Mouse (Mus musculus) right cerebral cortex, adult 2 months (tissue): ENCODE data around the gene Asb10.

ENCODE experiments used
- DNase-seq, 2 experiments: peaks; one replicate each; pipeline ENCODE4 v3.0.0; 2021 to 2022; ENCODE audit warnings: low spot score in 2 of 2

The Asb10 gene

DNA sequence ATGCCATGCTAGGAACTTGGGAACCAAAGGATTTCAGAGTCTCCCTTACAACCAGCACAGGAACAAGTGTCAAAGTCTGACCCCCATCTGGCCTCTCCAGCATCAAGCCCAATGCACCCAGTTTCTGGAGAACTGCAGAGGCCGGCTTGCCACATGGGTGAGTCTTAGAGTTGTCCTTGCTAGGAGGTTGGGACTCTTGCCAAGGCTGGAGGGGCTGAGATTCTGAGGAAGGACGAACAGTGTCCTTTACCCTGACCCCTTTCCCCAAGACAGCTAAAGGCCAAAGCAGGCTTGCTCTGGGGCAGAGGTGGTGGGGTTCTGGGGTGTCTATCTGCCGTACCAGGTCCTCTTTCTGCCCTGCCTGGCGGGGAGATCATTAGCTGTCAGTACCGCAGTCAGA is 4.3 kb downstream of the Asb10 start:
- DNase-seq: no peak

DNA sequence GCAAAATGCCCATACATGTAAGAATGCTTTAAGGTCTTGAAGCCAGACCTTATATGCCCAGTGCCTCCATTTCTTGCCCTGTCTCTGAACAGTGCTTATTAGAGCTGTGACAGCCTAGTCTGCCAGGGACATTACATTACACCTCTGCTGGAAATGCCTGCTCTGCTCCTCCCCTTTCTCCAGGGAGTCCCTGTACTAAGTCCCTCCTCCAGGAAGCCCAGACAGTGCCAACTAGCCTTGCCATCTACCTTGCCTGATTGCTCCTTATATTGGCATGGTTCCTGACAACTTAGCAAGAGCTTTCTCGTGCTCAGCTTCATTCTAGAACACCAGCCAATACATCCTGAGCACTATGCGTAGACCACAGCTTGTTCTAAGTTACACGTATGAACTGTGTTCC is 5.0 kb downstream of the Asb10 start:
- no peak for DNase-seq

DNA sequence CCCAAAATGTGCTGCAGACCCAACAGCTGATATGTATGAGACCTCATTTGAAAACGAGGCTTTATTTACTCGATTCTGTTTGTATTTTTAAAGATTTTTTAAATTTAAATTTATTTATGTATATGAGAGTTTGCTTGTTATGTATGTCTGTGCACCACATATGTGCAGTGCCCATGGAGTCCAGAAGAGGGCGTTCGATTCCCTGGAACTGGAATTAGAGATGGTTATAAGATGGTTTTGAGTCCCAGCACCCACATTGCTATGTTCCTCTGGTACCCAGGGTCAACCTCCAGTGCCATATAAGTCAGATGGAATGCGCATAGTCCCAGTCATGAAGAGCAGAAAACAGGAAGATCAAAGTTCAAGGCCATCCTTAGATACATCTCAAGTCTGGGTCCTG is 6.5 kb downstream of the Asb10 start:
- DNase-seq: no peak

DNA sequence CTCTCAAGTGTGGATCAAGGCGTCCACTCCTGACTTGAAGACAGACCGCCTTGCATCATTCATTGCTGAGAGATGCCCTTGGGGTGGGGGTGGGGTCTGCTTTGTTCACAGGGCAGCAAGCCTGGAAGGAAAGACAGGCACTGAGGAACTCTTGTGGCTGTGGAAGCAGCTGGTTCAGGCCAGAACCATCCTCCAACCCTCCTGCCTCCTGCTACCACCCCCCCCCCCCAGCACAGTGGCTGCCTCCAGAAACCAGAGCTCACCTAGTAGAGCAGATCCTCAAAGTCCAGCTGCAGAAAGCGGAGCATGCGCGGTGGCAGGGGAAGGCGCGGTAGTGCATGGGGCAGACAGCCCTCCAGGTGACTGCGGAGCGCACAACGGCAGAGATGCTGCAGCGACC is 7.4 kb downstream of the Asb10 start:
- no peak for DNase-seq

DNA sequence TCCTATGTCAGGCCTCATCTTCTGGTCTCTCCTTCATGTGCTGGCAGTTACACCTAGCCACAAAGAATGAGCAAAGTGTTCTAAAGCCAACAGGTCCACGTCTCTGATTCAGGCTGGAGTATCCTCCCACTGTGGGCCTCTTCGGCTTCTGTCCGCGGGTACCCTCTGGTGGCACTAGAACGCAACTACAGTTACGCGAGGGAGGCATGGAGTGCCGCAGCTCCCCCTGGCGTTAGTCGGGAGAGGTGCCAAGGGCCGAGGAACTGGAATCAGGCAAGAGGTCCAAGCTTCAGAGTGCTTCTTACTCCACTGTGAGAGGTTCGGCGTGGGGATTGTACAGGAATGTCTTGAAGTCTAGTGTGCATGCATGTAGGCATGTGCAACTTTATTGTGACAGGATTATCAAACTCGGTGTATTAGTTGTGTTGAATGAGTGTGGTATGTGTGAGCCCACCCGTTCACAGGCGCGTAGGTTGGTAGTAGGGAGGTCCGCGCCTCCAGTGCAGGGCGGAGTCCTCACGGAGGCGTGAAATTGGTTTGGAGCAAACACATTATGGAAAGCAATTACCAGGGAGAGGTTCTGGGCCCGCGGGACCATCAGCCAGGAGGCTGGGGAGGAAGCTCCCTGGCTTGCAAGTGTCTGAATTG is 10.6 kb downstream of the Asb10 start:
- peak; percentile 95 to 97 for DNase-seq

DNA sequence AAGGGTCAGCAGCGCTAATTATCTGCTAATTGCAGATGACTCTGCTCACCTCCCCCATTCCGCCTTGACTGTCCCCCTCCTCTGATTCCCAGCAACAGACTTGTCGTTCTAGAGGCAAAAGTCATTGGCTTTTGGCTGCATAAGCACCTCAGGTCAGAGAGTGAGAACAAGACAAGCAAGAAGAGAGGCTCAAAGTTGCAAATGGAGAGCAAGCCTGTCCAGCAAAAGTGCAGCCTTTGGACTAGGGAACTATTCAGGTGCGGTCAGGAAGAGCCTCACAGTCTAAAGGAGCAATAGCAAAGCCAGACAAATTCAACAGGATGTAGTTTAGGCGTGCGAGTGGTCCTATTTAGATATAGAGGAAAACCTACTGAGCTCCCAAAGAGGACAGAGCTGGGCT is 13.0 kb downstream of the Asb10 start:
- DNase-seq: no peak

DNA sequence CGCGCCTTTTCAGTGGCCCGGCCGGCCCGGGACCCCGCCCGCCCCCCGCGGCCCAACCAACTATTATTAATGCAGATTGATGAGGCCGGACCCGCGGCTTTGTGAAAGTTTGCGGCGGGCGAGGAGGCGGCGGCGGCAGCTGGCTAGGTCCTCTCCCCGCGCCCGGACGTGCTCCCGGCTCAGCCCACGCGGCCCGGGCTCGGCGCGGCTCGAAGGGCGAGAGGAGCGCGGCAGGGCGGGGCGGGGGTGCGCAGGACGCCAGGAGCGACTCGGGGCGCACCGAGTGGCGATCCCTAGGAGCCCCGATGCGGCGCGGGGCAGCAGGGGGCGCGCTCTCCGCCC is 13.9 kb downstream of the Asb10 start, which contains the start of gene Gbx1:
Gbx1 (minus strand) TSS at position 314 of the 342 bp plus-strand sequence.
- DNase-seq: no peak

DNA sequence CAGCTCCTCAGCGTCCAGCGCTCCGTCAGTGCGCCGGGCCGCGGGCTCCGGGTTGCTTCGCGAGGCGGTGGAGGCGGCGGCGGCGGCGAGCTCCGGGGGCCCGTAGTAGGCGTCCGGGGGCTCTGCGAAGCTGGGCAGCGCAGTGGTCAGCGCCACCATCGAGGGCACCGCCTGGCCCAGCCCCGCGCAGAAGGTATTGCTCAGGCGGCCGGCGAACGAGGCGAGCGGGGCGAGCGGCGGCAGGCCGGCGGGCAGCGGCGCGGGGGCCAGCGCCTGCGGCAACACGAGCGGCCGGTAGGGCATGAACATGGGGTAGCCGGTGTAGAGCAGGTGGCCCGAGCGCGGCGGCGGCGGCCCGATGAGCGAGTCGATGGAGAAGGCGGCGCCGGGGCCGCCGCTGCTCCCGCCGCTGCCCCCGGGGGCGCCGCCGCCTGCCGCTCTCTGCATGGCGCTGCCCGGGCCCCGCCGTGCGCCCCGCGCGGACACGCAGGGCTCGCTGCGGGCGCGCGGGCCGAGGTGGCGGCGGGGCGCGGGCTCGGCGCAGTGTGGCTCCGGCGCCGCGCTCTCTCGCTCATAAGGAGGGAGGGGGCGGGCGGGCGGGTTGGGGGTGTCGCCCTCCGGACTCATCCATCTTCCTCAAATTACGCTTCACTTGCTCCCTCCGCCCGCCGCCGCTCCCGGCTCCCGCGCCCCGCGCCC is 14.4 kb downstream of the Asb10 start:
- DNase-seq: no peak

DNA sequence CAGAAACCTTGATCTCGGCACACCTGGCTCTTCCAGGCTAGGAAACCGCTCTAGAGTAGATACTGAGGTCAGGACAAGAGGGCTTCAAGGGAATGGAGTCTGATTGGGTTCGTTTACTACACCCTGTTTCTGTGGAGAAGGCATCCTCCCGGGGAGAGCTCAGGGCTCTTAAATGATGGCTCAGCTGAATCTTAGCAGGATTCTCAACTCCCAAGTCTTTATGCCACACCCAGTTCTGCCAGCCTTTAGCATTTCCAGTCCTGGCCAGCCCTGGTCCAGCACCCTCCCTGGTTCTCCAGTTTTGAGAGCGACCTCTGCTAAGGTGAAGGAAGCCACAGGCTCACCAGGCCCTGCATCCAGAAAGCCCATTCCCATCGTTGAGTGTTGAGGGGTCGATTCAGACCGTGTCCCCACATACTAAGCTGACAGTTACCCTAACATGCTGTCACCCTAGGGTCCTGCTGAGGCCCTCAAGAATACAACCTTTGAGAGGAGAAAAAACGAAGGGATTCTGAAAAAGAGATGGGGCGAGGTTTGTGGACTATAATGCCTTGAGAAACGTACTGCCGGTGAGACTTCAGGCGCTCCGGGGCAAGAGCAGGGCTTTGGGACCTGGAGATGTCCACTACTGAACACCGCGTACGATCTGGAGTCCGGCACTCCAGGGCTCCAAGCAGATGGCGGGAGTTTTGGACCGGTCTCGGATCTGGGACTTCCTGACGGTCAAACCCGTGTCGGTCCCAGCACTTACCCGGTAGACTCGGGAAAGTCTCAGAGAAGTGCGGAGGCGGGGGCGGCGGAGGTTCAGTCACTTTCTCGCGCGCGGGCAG is 15.2 kb downstream of the Asb10 start:
- no peak for DNase-seq

DNA sequence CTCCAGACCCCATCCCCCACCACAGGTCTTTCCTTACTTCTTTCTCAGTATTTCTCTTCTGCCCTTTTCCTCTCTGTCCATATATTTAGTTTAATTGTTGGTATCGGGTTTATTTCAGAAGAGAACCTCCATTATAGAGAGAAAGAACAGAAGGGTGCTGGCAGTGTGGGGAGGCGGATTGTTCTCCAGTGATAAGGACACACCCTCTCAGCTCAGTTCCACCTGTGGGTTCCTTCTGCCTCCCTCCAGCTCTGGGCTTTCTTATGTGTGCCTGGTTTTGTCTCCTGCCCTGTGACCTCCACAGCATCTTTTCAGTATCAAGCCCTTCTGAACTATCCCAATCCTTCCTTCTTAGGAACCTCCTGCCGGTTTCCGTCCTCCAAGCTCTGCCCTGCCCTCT is 16.3 kb downstream of the Asb10 start:
- no peak for DNase-seq

DNA sequence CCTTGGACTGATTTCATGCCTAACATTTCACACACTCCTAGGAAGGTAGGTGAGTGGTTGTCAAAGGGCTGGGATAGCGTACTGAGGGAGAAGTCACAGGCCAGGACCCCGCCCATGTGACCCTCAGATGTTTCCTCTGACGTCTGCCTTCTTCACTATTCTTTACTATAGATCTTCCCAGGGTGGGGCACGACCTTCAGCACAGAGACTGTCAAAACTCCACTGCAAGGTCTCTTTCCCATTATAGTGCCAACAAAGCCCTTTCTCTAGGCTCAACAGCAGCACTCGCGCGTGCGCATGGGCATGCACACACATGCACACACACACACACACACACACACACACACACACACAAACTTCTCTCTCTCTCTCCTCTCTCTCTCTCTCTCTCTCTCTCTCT is 17.0 kb downstream of the Asb10 start:
- no peak for DNase-seq

DNA sequence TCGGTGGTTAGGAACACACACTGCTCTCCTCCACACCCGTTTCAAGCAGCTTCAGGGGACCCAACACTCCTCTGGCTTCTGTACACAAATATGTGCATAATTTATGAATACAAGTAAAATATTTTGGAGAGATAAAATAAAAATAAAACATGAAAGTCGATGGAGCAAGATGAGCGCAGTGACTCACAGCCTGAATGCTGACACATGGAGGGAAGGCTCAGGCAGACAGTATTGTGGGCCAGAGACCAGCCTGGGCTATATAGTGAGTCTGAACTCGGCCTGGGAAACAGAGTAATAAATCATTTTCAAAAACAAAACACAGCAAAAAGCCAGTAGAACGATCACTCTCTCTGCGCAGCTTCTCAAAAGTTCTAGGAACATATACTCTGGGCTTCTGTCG is 19.4 kb downstream of the Asb10 start:
- DNase-seq: no peak

DNA sequence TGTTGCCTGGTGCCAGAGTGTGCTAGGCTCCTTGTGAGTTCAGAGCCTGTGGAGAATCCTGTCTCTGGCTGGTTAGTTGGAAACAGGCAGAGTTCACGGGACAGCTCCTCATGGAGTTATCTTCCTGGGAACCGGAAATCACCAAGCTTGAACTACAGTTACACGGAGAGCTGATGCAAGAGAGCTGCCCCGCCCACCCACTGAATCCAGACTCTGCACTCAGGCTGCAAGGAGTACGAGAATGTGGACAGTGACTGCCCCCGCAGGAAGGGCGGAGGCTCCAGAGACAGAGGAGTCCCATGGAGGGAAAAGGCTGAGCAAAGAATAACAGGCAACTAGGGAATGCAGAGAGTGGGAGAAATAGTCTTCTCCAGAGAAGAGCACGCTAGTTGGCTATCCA is 28.5 kb downstream of the Asb10 start:
- no peak for DNase-seq

DNA sequence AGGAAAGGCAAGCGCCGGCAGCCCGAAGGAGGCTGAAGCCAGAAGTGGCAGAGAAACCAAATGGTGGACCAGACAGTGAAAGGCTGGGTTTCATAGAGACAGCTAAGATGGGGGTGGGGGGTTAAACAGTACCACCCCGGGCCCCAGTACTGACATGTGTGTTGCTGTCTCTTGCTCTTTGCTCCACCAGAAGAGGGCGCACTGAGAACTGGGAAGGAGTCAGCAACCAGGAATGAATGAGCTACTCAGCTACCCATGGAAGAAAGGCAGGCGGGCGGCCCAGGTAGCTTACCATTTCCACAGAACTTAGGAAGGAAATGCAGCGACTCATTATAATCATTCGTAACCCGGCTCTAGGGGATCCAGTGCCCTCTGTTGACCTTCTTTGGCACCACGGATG is 30.1 kb downstream of the Asb10 start:
- DNase-seq: peak in 1 of 2 experiments; percentile 60

DNA sequence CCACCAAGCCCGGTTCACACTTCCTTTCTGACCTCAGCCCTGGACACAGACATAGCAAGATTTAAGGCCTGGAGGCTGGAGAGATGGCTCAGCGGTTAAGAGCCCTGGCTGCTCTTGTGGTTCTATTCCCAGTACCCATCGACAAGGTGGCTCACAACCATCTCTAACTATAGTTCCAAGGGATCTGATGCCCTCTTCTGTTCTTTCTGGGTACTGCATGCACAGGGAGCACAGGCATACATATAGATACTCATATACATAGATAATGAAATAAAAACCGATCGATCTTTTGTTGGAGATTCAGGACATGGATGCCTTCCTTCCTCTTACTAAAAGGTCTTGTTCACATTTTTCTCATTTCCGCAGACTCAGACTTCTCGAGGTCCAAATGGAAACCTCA is 32.4 kb downstream of the Asb10 start:
- DNase-seq: no peak

DNA sequence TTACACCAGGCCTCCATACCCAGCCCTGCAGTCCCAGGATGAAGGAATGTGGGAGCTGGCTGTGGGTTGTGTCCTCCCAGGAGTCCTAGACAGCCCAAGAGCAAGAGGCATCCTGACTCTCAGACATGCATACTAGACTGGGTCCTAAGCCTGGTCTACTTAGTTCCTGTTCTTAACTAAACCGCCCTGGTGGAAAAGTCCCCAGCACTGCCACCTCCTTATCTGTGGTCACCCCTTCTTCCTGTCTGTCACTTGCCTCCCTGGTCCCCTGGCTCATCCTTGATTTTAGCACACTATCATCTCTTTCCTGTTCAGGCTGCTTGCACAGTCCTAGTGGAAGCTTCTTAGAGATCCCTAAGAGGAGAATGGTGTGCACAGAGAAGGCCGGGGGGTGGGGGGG is 35.3 kb downstream of the Asb10 start:
- DNase-seq: no peak

DNA sequence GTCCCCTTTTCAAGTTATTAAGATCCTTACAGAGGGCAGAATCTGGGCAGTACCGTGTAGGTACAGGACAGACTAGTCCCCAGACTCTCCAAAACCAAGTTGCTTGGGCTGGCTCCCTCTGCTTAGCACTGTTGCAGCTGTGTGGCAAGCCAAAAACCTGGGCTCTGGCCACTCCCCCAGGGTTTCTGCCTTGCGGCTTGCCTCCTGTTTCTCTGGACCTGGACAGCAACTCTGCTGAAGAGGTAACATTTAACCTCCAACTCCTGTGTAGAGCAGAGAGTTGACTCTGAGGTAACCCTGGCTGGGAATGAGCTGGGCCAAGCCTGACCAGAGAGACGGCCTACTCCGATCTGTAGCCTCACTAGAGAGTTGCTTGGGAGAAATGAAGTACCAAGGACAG is 38.0 kb downstream of the Asb10 start:
- DNase-seq: no peak

DNA sequence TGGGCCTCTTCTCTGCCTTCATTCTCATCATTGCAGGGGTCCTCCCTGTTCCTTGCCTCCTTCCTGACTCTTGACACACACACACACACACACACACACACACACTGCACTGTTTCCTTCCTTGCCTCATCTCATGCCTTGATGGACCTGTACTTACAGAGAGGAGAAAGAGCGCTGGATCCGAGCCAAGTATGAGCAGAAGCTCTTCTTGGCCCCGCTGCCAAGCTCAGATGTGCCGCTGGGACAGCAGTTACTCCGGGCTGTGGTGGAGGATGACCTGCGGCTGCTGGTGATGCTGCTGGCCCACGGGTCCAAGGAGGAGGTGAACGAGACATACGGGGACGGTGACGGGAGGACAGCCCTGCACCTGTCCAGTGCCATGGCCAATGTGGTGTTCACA is 39.9 kb downstream of the Asb10 start:
- no peak for DNase-seq

DNA sequence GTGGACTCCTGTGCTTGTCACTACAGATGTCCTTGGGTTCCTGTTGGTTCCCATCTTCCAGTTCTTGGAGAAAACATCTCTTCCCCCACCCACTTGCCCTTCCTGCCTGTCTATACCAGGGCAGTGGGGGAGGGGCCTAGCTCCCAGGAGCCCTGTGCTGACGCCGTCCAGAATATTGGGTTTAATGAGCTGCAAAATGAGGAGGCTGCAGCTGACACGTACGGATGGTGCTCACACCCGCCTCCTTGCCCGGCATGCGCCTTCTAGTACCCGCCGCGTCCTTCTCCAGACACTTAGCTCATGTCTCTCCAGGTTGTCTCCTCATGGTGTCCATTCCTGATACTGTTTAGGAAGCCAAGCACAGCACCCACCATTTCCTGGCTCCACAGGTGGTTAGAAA is 41.7 kb downstream of the Asb10 start:
- no peak for DNase-seq

DNA sequence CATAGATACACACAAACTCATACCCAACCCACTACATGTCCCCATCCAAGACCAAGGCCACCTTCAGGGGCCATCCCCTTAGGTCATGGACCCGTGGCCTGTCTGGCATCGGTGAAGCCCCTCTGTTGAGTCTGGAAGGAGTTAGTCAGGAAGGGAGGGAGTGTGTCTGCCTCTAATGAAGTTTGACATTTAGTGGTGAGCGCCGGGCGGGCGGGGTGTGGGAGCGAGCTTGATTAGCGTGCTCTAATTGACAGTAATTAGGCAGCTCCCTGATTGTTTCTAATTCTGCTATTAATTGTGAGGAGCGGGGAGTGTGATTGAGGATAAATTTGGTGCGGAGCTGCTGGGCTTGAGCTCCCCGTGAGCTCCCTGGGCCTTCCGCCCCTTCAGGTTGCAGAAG is 43.3 kb downstream of the Asb10 start:
- no peak for DNase-seq

DNA sequence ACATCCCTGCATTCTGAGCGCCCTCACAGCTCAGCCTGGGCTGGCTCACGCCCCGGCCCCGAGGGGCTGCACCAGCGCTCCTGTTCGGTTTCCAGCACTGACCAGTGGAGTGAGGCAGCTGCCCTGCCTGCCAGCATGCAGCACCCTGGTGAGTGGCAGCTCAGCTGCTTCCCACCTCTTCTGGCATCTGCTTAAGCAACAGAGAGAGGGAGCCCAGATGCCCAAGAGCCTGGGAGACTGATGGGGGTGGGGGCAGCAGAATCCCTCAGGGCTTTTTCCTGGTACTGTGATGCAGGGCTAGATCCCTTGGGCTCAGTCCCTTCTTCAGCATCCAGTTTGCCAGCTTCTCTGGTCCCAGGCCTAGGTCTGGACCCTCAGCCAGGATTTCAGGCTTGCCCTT is 44.0 kb downstream of the Asb10 start:
- no peak for DNase-seq

DNA sequence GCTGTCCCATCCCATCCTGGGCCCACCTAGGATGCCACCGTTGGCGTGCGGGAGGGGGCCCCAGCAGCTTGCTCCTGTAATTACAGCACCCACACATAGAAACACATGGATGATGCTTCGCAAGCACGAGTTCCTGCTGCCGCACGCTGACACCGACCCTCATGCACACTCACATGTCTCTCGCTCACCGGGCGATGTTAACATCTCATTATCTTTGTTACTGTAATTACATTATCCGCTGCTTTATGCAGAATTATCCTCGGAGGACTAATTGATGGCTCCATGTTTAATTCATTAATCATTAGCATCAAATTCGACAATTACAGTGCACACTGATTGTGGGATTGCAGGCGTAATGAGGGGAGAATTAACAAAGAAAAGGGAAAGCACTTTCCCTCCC is 45.8 kb downstream of the Asb10 start:
- DNase-seq: no peak
